Mouse (Mus musculus) lung, postnatal 36 days (tissue): ENCODE measurements around the gene 4930470P17Rik.

Experiments
- DNase-seq: peaks from one replicate; pipeline ENCODE4 v3.0.0; 2022; ENCODE audit warnings: mixed read lengths

The 4930470P17Rik gene

GRCm38 (mm10) chr2:170577502-170577901 lies 24.3 kb downstream of the 4930470P17Rik start:
- DNase-seq = no peak

GRCm38 (mm10) chr2:170576077-170576476 lies 25.7 kb downstream of the 4930470P17Rik start:
- no peak for DNase-seq

- no peak for DNase-seq
Observed at GRCm38 (mm10) chr2:170564995-170565394, 36.8 kb downstream of the 4930470P17Rik start.

- no peak for DNase-seq
Observed at GRCm38 (mm10) chr2:170563956-170564855, 37.6 kb downstream of the 4930470P17Rik start.

GRCm38 (mm10) chr2:170552088-170552487 lies 49.7 kb downstream of the 4930470P17Rik start:
- DNase-seq = no peak

- no peak for DNase-seq
Observed at GRCm38 (mm10) chr2:170550240-170550639, 51.6 kb downstream of the 4930470P17Rik start.

GRCm38 (mm10) chr2:170549146-170549545 lies 52.7 kb downstream of the 4930470P17Rik start:
- DNase-seq = no peak

GRCm38 (mm10) chr2:170548046-170548445 lies 53.8 kb downstream of the 4930470P17Rik start:
- DNase-seq = no peak

GRCm38 (mm10) chr2:170547526-170547925 lies 54.3 kb downstream of the 4930470P17Rik start:
- no peak for DNase-seq

- no peak for DNase-seq
Observed at GRCm38 (mm10) chr2:170545745-170546144, 56.1 kb downstream of the 4930470P17Rik start.

GRCm38 (mm10) chr2:170544950-170545349 lies 56.9 kb downstream of the 4930470P17Rik start:
- DNase-seq = no peak

GRCm38 (mm10) chr2:170544159-170544558 lies 57.7 kb downstream of the 4930470P17Rik start:
- peak; percentile 3 for DNase-seq

- DNase-seq = peak; percentile 24
Observed at GRCm38 (mm10) chr2:170543625-170544024, 58.2 kb downstream of the 4930470P17Rik start.

- DNase-seq = no peak
Observed at GRCm38 (mm10) chr2:170539211-170539610, 62.6 kb downstream of the 4930470P17Rik start.

GRCm38 (mm10) chr2:170535841-170536240 lies 66.0 kb downstream of the 4930470P17Rik start:
- DNase-seq = no peak

GRCm38 (mm10) chr2:170534803-170535174 lies 67.0 kb downstream of the 4930470P17Rik start:
- DNase-seq = no peak

GRCm38 (mm10) chr2:170534116-170534802 lies 67.6 kb downstream of the 4930470P17Rik start:
- no peak for DNase-seq

GRCm38 (mm10) chr2:170530256-170530655 lies 71.6 kb downstream of the 4930470P17Rik start:
- no peak for DNase-seq

GRCm38 (mm10) chr2:170529766-170530165 lies 72.1 kb downstream of the 4930470P17Rik start:
- DNase-seq = no peak
